Mouse (Mus musculus) right cerebral cortex, postnatal 4 days (tissue): ENCODE results near the gene Slc29a3.
"Not testable (repeated sequence)": the region's sequence is repeated elsewhere in the genome, so short reads cannot be mapped to it uniquely, and the experiment has no call there.

ENCODE experiments used
- DNase-seq: peaks from one replicate; pipeline ENCODE4 v3.0.0-alpha.2; 2022

The Slc29a3 gene

DNA sequence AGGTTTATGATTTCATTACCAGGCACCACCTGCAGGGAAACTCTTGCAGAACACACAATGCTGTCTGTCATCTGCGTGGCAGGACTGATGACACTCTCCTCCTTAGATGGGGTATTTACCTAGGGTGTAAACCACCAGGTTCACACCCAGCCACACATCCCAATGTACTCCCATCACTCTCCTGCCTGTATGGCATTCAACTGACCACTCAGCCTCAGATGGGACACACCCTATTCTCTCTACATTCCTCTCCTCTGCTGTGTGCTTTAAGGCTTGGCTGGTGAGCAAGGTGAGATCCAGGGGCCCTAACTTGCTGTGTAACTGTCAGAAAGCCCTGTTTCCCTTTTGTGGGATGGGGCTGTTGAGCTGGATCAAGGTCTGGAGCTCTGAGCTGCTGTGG, 9.5 kb upstream of the Slc29a3 start:
- no peak for DNase-seq

DNA sequence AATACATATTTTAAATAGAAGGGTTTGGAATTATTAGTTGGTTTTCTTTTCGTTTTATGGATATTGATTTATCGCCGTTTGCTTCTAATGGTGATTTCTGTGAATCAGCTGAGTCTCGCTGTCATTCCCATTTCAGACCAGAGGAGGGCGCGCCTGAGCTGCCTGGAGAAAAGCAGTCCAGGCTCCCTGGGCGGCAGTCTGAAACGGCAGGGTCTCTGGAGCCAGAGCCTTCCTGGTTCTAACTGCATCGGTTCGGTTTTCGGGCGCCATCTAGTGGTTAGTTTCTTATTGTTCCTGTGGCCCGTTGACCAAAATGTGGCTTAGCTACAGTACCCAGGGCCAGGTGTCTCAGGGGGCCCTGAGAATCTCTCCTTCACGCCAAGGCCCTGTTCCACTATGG, 7.8 kb upstream of the Slc29a3 start:
- DNase-seq, result peak; percentile 94

DNA sequence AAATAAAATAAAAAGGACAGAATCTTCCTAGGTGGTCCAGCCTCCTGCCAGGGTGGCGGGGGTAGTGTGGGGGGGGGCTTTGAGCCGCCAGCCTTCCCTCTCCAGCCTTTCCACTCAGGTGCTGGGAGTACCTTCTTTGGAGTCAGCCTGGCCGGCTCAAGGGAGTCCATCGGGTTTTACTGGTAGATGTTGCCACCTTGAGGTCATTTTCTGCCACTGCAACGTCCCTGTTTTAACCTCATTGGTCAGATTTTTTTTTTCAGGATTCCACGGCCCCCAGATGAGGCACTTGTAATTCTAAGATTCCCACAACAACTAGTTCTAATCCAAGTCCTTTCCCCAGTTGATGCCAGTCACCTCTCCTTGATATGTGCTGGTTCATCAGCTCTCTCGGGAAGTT, 4.4 kb upstream of the Slc29a3 start:
- peak; percentile 61 for DNase-seq

DNA sequence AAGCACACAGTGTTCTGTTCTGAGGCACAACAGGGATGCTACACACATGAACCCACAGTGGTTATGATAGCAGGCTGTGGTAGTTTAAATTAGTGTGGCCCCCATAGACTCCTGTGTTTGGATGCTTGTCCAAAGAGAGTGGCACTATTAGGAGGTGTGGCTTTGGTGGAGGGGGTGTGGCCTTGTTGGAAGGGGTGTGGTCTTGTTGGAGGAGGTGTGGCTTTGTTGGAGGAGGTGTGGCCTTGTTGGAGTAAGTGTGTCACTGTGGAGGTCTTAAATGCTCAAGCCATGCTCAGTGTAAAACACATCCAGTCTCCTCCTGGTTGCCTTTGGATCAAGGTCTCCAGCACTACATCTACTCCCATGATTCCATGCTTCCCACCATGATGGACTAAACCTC, 3.6 kb upstream of the Slc29a3 start:
- DNase-seq, result no peak

DNA sequence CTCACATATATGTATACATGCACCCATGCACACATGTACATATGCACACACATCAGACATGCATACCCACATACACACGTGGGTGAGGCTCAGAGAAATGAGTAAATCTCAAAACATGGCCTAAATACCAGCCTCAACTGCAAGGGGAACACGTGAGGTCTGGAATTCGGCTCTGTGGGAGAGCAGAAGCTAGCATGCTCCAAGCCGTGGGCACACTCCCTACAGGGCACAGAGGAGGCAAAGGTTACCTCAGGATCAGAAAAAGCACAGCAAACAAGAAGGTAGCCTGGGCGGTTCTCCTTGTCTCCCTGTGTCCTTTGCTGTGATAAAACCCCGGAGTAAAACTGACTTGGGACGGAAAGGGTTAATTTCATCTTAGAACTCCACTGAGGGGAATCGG, 1.3 kb upstream of the Slc29a3 start:
- no peak for DNase-seq

DNA sequence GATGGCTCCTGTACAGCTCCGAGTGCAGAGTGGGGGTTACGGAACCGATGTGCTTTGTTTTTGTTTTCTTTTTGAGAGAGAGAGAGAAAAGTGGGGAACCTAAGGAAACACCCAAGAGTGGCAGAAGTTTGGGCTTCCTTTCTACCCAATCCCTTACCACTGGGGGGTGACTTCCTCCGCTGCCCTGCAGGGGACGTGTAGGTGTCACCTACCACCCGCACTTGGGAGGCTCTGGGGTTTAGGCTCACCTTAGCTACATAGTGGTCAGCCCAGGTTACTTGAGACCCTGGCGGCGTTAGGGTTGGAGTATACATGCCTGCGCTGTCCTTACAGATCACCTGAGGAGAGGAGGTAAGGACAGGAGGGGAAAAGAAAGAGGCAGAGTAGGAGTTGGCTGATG, 667 bp upstream of the Slc29a3 start:
- DNase-seq, result no peak

DNA sequence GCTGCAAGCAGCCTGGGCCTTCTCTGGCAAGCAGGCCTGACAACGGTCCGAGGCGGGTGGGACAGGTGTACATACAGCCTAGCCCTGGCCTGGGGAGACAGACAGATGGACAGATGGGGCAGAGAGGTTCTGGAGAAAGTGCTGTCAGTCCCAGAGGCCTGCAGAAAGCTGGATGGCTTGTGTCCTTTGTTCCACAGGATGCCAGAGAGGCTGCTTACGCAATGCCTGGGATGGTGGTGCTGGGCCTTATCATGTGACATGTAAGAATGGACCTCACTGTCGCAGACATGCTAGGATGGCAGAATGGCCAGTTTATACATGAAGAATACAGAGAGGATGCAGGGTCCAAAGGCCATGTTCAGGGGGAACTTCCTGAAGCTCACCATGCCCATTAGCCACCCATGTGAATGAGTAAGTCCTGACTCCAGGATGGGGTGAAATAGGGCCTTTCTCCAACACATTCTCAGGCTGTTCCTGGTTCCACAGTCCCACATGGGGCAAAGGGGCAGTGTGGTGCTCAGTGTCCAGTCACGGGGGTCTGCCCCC, 4.9 kb downstream of the Slc29a3 start:
- DNase-seq, result no peak

DNA sequence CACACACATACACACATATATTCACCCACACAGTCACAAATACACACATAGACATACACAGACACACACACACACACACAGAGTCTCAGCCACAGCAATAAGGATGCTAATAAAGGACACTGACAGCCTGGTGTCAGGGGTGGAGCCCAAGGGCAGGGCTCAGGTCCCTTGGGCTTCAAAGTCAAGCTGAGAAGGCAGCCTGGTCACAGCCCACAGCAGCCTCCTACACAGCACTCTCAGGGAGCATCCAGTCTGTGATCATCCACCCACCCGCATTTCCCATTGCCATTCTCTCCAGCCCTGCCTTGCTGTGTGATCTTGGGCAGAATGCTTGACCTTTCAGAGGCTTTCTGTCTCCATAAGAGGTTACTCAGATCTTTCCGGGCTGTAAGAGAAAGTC, 6.1 kb downstream of the Slc29a3 start:
- no peak for DNase-seq

DNA sequence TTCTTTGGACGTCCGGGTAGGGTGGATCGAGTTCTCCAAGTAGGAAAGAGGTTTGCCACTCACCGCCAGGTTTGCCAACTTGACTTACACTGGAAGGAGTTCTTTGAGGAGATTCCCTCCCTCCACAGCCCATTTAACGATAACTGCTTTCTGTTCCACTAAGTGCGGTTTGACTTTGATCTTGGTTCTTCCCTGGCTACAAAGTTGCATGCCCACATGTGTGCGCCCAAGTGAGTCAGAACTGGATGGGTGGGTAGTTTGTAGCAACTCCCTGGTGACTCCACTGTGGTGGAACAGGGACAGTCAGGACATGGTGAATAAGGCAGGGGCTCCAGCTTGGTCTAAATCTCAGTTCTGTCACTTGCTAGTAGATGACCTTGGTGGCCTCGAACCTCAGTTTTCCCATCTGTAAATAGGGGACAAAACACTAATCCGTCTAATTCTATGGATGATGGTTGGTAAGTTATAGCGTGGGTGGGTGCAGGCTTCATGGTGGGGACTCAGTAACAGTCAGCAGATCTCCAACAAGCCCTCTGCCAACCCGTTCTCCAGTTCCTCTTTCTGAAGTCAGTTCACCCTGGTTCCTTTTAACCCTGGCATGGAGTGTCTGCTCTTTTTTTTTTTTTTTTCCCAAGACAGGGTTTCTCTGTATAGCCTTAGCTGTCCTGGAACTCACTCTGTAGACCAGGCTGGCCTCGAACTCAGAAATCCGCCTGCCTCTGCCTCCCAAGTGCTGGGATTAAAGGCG, 7.9 kb downstream of the Slc29a3 start:
- no peak for DNase-seq

DNA sequence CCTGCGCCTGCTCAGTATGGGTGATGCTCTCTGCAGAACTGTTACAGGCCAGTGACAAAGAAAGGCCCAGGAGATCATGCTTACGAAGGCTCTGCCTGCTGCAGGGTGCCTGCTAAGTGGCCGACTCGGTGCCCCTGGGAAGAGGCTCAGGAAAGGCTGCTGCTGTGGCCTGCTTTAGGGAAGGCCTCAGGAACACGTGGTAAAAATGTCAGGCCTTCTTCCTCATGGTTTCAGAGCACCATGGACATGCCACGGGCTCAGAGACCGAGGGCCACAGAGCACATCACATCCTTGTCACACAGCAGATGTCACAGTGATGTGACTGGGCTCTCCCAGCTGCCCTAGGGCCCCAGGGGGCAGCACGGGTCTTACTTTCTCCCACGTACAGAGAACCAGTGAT, 8.9 kb downstream of the Slc29a3 start:
- DNase-seq, result no peak

DNA sequence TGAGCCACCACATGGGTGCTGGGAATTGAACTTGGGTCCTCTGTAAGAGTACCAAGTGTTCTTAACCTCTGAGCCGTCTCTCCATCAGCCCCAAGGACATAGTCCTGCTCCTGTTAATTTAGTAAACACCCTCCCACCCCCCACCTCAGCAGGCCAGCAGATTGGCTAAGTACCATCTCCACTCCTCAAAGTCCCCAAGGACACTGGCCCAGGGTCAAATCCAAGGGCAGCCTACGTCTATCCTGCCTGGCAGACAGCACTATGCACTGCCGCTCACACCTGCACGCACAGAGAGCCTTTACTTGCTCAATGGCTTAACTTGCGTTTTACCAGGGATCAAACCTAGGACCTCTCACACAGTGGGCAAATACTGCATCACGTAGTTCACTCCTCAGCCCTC, 9.7 kb downstream of the Slc29a3 start:
- no peak for DNase-seq

DNA sequence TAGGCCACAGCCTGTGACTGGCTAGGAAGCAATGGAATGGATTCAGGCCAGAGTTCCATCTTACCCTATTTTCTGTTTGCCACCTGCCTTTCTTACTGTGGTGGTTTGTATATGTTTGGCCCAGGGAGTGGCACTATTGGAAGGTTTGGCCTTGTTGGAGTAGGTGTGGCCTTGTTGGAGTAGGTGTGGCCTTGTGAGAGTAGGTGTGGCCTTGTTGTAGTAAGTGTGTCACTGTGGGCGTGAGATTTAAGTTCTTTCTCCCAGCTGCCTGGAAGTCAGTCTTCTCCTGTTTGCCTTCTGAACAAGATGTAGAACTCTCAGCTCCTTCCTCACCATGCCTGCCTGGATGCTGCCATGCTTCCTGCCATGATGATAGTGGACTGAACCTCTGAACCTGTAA, 10.3 kb downstream of the Slc29a3 start:
- not testable (repeated sequence) for DNase-seq

DNA sequence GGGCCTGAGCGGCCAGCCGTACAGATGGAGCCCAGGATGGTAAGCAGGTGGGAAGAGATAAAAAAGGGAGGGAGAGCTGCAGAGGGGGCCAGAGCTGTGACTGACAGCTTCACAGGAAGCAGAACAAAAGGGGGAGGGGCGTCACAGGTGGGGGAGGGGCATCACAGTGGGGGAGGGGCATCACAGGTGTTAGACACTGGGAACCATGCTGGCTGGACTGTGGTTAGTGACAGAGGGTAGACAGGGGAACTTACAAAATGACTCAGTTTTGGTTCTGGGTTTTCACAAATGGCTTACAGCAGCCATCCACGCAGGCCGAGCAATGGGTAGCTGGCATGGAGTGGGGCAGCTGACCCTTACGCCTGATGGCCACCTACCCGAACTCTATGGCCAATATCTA, 11.2 kb downstream of the Slc29a3 start:
- DNase-seq, result no peak

DNA sequence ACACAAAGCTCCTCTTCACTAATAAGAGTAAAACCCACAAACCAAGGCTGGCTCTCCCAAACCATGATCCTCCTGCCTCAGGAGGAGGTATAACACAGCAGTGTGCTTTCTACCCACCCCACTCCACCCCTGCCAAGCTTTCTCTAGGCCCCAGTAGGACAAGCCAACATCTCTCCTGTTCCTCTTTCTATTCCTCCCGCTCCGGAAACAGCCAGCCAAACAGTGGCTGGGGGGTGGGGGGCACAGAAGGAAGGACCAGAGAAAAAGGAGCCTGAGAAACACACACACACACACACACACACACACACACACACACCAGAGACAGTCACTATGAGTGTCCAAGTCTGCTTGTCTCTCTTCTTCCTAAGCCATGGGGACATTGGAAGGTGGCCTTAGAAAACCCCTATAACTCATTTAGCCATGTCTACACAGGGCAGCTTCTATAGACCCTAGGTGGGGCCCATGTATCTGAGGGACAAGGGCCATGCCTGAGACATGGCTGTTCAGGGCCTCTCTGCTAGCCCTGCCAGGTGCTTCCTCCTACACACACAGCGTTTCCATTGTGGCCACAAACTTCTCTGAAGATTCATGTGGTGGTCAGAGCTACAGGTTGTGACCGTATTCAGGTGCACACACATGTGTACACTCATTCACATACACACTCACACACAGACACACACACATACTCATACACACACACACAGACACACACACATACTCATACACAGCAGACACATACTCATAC, 12.8 kb downstream of the Slc29a3 start:
- DNase-seq, result no peak

DNA sequence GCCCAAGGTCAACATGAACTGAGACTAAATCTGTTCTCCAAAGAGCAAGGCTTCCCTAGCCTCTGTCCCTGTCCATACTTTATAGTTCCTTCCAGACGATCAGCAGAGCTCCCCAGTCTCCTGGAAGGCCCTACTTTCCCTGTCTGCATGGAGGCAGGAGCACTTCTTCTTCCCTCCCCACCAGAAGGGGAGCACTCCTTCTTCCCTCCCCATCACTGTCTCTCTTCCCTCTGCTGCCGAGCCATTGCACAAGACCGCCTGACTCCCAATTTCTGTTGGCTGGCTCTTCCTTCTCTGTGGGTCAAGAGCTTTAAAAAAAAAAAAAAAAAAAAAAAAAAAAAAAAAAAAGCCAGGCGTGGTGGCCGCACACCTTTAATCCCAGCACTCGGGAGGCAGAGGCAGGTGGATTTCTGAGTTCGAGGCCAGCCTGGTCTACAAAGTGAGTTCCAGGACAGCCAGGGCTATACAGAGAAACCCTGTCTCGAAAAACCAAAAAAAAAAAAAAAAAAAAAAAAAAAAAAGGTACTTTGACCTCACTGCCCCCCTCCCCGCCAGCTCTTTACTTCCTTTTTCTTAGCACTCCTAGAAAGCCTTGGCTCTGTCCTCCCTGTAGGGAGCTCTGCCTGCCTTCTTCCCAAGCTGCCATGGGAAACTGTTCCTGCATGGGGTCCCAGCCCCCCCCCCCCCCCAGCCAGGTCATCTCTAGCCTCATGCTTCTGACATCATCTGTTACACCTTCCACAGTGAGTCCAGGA, 14.5 kb downstream of the Slc29a3 start:
- no peak for DNase-seq

DNA sequence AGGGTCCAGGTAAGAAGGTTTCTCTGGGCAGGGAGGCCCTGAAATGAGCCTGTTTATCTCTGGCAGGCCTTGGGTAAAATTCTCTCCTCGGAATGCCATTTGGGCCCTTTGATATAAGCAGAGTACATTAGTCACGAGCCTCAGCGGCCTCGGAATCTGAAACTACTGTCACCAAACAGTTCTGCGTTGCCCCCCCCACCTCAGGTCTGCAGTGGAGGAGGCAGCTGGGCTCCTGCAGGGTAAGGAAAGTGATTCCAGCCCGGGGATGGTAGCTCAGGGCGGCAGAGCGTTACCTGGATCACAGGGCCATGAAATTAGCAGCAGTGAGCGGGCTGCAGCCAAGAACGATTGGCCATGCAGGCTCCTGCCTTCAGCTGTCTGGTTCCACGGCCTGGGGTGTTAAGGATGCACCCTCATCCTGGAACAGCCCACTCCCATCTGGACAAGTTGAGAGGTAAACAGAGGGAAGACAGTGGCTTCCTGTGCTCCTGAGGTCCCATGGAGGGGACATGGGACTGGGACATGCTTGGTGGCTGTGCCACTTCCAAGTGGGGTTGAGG, 15.3 kb downstream of the Slc29a3 start:
- DNase-seq, result no peak

DNA sequence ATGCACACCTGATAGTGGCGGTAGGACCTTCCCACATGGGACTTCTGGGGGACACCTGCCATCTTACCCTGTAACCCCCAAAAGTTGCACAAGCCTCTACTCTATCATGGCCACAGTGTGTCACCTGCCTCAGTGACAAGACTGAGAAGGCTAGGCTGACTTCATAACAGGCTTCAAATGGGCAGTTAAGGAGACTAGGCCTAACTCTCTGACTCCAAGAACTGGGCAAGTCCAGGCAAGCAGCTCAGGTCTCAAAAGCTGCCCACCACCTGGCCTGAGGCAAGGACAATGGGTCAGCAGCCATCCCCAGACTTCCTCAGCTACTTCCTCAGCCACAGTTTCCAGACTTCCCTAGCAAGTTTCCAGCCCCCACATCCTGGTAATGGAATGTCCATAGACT, 16.9 kb downstream of the Slc29a3 start:
- no peak for DNase-seq

DNA sequence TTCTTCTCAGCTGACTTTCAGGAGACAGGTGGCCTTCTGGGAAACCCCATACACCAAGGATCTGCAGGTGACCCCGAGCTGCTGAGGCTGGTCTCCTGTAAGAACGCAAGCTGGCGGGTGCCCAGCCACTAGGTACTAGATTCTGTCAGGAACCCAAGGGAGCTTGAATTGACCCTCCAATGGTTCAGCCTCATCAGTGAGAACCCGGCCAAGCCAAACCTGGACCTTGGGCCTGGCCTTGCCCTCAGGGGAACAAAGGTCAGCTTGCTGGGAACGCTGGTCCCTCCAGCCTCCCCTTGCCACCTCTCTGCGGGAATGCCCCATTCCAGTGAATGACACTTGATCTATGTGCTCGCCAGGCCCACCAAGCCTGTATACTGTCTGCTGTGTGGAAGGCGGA, 19.1 kb downstream of the Slc29a3 start:
- no peak for DNase-seq

DNA sequence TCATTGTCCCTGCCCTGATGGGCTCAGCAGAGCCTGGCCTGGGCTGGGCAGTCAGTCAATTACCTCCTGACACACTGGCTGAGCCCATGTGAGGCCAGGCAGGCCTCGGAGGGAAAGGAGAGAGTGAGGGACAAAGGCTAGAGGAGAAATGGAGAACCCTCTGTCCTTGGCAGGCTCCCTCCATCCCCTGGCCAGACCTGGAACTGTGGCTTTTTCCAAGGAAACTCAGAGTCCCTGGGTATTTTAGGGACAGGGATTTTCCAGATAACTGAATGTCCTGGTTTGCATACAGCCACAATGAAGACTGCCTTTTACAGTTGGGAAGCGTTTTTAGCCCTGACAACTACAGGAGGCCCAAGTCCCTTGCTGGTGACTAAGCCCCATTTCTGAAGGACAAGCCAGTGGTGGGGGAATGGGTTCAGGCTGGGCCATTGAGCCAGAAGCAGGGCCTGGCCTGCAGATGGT, 20.2 kb downstream of the Slc29a3 start:
- no peak for DNase-seq

DNA sequence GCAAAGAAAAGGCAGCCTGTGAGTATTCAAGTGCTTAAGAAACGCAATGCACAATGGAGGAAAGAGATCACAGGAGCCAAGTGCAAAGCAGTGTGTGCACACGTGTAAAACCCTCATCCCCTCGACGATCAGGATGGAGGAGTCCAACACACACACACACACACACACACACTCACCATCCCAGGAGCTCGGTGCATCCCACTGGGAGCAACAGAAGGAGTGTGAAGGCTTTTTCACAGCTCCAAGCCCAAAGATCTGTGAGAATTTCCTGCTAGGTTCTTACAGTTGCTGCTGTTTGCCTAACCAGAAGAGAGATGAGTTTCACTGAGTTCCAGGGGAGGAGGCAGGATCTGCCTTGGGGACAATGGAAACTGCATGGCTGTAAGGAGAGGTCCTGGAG, 20.9 kb downstream of the Slc29a3 start:
- DNase-seq, result no peak

DNA sequence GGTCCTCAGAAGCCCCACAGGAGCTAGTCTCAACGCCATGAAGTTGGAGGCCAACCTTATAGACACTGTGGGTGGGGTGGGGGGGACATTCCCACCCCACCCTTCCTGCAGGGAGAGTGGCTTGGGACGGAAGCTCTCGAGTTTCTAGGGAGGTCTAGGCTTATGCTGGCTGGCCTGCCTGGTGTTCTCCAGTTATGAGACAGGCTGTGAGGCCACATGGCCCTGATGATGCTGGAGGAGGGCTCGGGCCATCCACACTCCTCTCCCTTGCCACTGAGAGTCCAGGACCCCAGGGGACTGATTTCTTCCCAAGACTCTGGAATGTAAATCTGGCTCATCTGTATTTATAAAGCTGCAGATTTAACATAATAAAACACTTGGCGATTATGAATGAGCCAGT, 25.3 kb downstream of the Slc29a3 start:
- DNase-seq, result no peak

DNA sequence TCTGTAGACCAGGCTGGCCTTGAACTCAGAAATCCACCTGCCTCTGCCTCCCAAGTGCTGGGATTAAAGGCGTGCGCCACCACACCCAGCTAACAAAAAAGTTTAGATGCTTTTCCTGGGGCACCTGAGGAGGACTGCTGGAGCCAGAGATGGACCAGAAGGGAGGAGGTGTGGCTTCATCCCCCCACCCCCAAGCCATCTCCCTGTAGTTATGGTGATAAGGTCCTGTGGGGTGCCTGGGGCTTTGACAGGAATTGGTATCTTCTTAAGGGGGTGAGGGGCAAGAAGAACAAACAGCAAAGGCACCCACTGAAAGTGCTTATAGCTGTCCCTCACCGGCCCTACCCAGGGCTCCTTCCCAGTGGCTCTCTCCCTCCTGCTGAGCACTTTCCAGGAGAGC, 25.7 kb downstream of the Slc29a3 start:
- no peak for DNase-seq

DNA sequence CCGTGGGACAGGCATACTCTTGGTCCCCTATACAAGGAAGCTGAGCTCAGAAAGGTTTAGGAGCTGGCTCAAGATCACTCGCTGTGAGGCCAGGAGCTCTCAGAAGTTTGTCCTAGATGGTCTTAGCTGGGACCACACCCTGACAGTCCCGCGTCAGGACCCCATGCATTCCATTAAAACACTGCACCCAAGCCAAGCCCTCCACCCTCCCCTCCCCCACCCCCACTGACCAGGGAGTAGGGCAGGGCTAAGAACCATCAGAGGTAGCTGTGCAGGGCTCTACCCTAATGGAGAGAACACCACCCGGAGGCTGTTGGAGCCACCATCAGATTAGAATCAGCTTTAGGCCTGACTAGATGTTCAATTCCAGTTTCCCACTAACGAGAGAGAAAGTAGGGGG, 28.1 kb downstream of the Slc29a3 start:
- no peak for DNase-seq
